Mouse (Mus musculus) spleen, adult 18-20 months (tissue): ENCODE measurements around the gene Polr3a.

ENCODE experiments used
- DNase-seq, 2 experiments: peaks; one replicate each; pipeline ENCODE4 v3.0.0; 2022; ENCODE audit warnings: mixed read lengths in 2 of 2

The Polr3a gene

GRCm38 (mm10) chr14:24486773-24487227 lies at the start of gene Polr3a, which contains the start of gene Rps24:
Gene Polr3a, minus strand, starts transcription at chr14:24487058.
Gene Rps24, plus strand, starts transcription at chr14:24487125.
- DNase-seq = peak; percentile 81 to 84

GRCm38 (mm10) chr14:24534865-24535545 lies 48.1 kb upstream of the Polr3a start:
- DNase-seq = no peak

GRCm38 (mm10) chr14:24530228-24530627 lies 43.4 kb upstream of the Polr3a start:
- DNase-seq = no peak

- no peak for DNase-seq
Measured at GRCm38 (mm10) chr14:24526440-24526839, 39.6 kb upstream of the Polr3a start.

GRCm38 (mm10) chr14:24525677-24526415 lies 39.0 kb upstream of the Polr3a start:
- no peak for DNase-seq

GRCm38 (mm10) chr14:24525137-24525536 lies 38.3 kb upstream of the Polr3a start:
- no peak for DNase-seq

- no peak for DNase-seq
Measured at GRCm38 (mm10) chr14:24521597-24521996, 34.7 kb upstream of the Polr3a start.

- DNase-seq = no peak
Measured at GRCm38 (mm10) chr14:24512527-24513161, 25.8 kb upstream of the Polr3a start.

- no peak for DNase-seq
Measured at GRCm38 (mm10) chr14:24510679-24511078, 23.8 kb upstream of the Polr3a start.

- DNase-seq = no peak
Measured at GRCm38 (mm10) chr14:24510218-24510617, 23.4 kb upstream of the Polr3a start.

- DNase-seq = no peak
Measured at GRCm38 (mm10) chr14:24509557-24509956, 22.7 kb upstream of the Polr3a start.

- no peak for DNase-seq
Measured at GRCm38 (mm10) chr14:24508070-24508773, 21.4 kb upstream of the Polr3a start.

- no peak for DNase-seq
Measured at GRCm38 (mm10) chr14:24507452-24508069, 20.7 kb upstream of the Polr3a start.

GRCm38 (mm10) chr14:24501256-24501655 lies 14.4 kb upstream of the Polr3a start:
- no peak for DNase-seq

- DNase-seq = no peak
Measured at GRCm38 (mm10) chr14:24500845-24501186, 14.0 kb upstream of the Polr3a start.

- peak in 1 of 2 experiments; percentile 58 for DNase-seq
Measured at GRCm38 (mm10) chr14:24500091-24500844, 13.4 kb upstream of the Polr3a start.

GRCm38 (mm10) chr14:24499478-24499877 lies 12.6 kb upstream of the Polr3a start:
- DNase-seq = no peak

- DNase-seq = no peak
Measured at GRCm38 (mm10) chr14:24498561-24499255, 11.8 kb upstream of the Polr3a start.

- no peak for DNase-seq
Measured at GRCm38 (mm10) chr14:24497443-24497842, 10.6 kb upstream of the Polr3a start.

GRCm38 (mm10) chr14:24496507-24496906 lies 9.6 kb upstream of the Polr3a start:
- DNase-seq = no peak

GRCm38 (mm10) chr14:24493256-24493655 lies 6.4 kb upstream of the Polr3a start:
- DNase-seq = no peak
